Mouse (Mus musculus): ENCODE results near the gene Suclg2. TPM values are rescaled to one million over a fixed set of nuclear protein-coding genes. Genes with fewer than 3 reads are reported as not detected.

Gene Suclg2
- polyA plus RNA-seq, 1 experiment, result 126 TPM

DNA sequence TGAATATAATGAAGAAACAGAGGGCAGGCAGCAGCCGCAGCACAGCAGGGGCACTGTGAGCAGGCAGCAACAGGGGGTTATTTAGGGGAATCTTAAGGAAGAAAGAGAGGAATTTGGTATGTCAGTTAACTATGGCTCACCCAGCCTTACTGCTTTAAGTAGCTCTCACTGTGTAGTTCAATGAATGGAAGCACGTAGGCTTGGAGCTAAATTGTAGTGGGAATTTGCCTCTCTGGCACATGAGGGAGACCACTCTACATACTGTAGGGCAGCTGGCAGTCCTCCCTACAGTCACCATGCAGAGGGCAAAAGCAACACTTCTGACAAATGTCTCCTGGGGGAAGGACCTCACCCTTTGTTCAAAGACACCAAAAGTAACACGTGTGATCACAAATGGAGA lies 143.7 kb downstream of the Suclg2 start:
- DNase-seq, result no peak
- TF ChIP-seq CTCF (conservative IDR thresholded peaks at IDR 0.05; ENCODE audit: insufficient read depth, insufficient read length, low read depth, low read length) (no peak), POLR2A (IDR thresholded peaks at IDR 0.05; ENCODE audit: low read depth, low read length) (no peak)
- WGBS, result 90% methylated on average over 3 of the region's 3 CpGs
- no peaks in the 10 kb centered on the region for H3K4me1 ChIP-seq (ENCODE audit: control insufficient read depth, insufficient read depth, low read length)
- peaks cover 1% of the 10 kb centered on the region; the same call in 1 of the 2 replicates for H3K36me3 ChIP-seq (ENCODE audit: control insufficient read depth, insufficient read depth, low read length)
- H3K27ac ChIP-seq (ENCODE audit: insufficient read depth, low read depth, low read length), result no peak overlapping the region
- no peaks in the 10 kb centered on the region for H3K27me3 ChIP-seq (replicated peaks; ENCODE audit: control insufficient read depth, insufficient read depth, low read length)
- no peak overlapping the region for H3K4me3 ChIP-seq (ENCODE audit: insufficient read depth, low read depth, low read length)

DNA sequence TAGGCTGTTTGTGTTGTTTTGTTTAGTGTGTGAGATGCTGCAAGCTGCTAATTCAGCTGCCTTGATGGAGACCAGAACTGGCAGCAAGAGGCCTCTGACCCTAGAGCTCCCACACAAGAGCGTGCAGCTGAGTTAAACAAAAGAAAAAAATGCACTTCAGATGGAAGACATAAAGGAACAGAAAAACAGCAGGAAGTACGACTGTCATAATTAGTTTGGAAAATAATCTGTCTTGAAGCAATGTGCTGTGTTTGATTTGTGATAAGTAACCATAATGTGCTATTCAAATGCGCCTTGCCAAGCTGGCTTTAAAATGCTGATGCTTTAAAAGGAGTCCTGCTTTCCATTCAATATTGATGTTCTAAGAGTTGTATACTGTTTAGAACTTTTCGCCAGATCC lies 144.2 kb downstream of the Suclg2 start:
- Histone ChIP-seq H3K27ac (ENCODE audit: insufficient read depth, low read depth, low read length) (no peak overlapping the region), H3K4me1 (ENCODE audit: control insufficient read depth, insufficient read depth, low read length) (no peaks in the 10 kb centered on the region), H3K4me3 (ENCODE audit: insufficient read depth, low read depth, low read length) (no peak overlapping the region), H3K27me3 (replicated peaks; ENCODE audit: control insufficient read depth, insufficient read depth, low read length) (no peaks in the 10 kb centered on the region), H3K36me3 (ENCODE audit: control insufficient read depth, insufficient read depth, low read length) (peaks cover 1% of the 10 kb centered on the region; the same call in 1 of the 2 replicates)
- no peak for DNase-seq
- 73% methylated on average over 4 of the region's 4 CpGs for WGBS
- no peak for TF ChIP-seq POLR2A (IDR thresholded peaks at IDR 0.05; ENCODE audit: low read depth, low read length)
- no peak for TF ChIP-seq CTCF (conservative IDR thresholded peaks at IDR 0.05; ENCODE audit: insufficient read depth, insufficient read length, low read depth, low read length)

DNA sequence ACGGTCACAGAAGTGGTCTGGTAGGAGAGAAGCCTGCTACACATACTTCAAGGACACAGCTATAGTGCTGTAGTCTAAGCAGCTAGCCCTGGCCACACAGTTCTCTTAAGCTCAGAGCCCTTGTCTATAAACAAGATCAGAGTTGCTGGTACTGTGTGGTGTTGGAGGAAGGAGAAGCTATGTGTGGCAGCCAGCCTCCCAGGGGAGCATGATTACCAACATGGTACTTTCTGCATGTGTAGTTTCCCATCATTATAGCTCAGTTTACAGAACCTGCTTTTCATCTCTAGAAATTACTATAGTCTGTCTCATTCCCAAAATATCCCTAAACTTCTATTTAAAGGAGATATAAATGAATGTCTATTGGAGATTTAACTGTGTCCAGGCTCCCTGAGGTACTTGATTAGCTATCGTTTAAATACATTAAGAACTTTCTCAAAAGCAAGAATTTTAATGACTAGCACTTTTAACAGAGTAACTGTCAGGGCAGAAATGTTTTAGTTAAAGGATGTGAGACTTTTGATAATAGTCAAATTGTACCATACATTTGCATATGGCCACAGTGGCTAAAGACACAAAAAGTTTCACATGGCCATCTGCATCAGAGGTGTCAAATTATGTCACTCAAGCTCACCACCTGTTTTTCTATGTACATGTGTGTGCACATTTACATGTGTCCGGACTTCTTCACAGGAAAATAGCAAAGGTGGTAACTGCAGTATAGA lies 145.4 kb downstream of the Suclg2 start:
- Histone ChIP-seq H3K4me1 (ENCODE audit: control insufficient read depth, insufficient read depth, low read length) (no peaks in the 10 kb centered on the region), H3K27ac (ENCODE audit: insufficient read depth, low read depth, low read length) (no peak overlapping the region), H3K27me3 (replicated peaks; ENCODE audit: control insufficient read depth, insufficient read depth, low read length) (no peaks in the 10 kb centered on the region), H3K4me3 (ENCODE audit: insufficient read depth, low read depth, low read length) (no peak overlapping the region), H3K36me3 (ENCODE audit: control insufficient read depth, insufficient read depth, low read length) (peaks cover under 1% of the 10 kb centered on the region; the same call in 1 of the 2 replicates)
- DNase-seq, result no peak
- WGBS, result 92% methylated on average over 3 of the region's 3 CpGs
- TF ChIP-seq CTCF (conservative IDR thresholded peaks at IDR 0.05; ENCODE audit: insufficient read depth, insufficient read length, low read depth, low read length), result no peak
- no peak for TF ChIP-seq POLR2A (IDR thresholded peaks at IDR 0.05; ENCODE audit: low read depth, low read length)

DNA sequence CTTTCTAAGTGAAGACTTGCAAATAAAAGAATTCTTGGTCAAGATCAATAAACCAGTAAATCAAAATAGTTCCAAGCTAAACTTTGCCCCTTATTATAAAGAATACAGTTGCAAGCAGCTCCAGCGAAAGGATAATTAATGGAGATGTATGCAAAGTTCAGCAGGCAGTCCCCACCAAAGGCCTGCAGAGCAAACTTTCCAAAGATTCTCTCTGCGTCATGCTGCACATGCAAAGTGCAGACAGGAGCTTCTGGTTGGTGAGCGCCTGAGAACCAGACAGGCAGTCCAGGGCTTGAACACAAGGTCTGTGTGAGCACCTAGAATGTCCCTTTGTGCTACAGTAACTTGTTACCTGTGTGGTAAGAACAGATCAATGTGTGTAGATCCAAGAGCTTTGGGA lies 147.0 kb downstream of the Suclg2 start:
- Histone ChIP-seq H3K27me3 (replicated peaks; ENCODE audit: control insufficient read depth, insufficient read depth, low read length) (no peaks in the 10 kb centered on the region), H3K4me3 (ENCODE audit: insufficient read depth, low read depth, low read length) (no peak overlapping the region), H3K4me1 (ENCODE audit: control insufficient read depth, insufficient read depth, low read length) (no peaks in the 10 kb centered on the region), H3K36me3 (ENCODE audit: control insufficient read depth, insufficient read depth, low read length) (no peaks in the 10 kb centered on the region; the same call in 1 of the 2 replicates), H3K27ac (ENCODE audit: insufficient read depth, low read depth, low read length) (no peak overlapping the region)
- WGBS, result 80% methylated on average over 3 of the region's 3 CpGs
- TF ChIP-seq POLR2A (IDR thresholded peaks at IDR 0.05; ENCODE audit: low read depth, low read length) (no peak), CTCF (conservative IDR thresholded peaks at IDR 0.05; ENCODE audit: insufficient read depth, insufficient read length, low read depth, low read length) (no peak)
- DNase-seq, result no peak

DNA sequence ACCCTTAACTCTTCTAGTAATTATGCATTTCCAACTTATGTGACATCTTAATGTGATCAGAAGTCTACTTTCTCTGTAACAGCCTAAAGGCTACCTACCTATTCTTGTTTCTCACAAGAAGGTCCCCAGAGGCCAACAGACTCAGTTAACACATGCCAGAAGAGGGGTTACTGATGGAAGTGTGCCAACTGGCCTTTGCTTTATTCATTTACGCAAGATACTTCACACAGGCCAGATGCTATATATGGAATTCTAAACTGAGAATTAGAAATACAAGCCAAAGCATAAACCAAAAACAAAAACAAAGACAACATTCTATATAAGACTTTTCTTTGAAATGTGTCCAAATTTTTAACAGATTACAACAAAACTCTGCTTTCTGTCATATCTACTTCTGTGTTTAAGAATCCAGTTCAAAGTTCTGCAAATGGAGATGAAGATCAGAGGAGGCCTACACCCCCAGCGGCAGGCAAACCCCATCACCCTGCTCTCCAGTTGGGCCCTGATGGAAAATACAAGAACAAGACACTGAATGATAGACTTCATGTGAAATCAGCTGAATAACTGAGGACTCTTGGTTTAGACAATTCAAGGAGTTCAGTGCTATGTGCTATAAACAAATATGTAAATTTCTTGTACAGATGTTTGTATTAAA lies 155.1 kb downstream of the Suclg2 start:
- H3K27ac ChIP-seq (ENCODE audit: insufficient read depth, low read depth, low read length), result no peak overlapping the region
- H3K4me1 ChIP-seq (ENCODE audit: control insufficient read depth, insufficient read depth, low read length), result no peaks in the 10 kb centered on the region
- no peak overlapping the region for H3K4me3 ChIP-seq (ENCODE audit: insufficient read depth, low read depth, low read length)
- no peaks in the 10 kb centered on the region for H3K27me3 ChIP-seq (replicated peaks; ENCODE audit: control insufficient read depth, insufficient read depth, low read length)
- no peak for DNase-seq
- WGBS, result 82% methylated on average over 2 of the region's 2 CpGs
- peaks cover 1% of the 10 kb centered on the region; the same call in 1 of the 2 replicates for H3K36me3 ChIP-seq (ENCODE audit: control insufficient read depth, insufficient read depth, low read length)
- TF ChIP-seq POLR2A (IDR thresholded peaks at IDR 0.05; ENCODE audit: low read depth, low read length) (no peak), CTCF (conservative IDR thresholded peaks at IDR 0.05; ENCODE audit: insufficient read depth, insufficient read length, low read depth, low read length) (no peak)

DNA sequence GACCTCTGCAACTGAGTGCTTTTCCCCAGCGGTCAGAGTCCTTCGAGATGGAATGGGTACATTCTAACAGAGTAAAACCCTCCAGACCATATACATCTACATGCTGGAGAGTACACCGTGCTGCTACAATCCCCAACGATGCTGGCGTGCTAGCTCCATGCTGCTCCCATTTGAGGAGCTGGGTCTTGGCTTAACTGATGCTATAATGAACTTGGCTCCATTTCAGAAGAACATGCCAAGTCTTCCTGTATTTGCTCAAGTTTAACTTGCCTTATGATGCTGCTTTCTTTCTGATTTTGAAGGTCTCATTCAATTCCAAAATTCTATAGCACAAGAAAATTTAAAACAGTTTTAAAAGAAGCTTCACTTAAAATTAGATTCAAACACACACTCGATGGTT lies 162.3 kb downstream of the Suclg2 start:
- no peak for TF ChIP-seq CTCF (conservative IDR thresholded peaks at IDR 0.05; ENCODE audit: insufficient read depth, insufficient read length, low read depth, low read length)
- no peak for TF ChIP-seq POLR2A (IDR thresholded peaks at IDR 0.05; ENCODE audit: low read depth, low read length)
- H3K36me3 ChIP-seq (ENCODE audit: control insufficient read depth, insufficient read depth, low read length), result peaks cover 1% of the 10 kb centered on the region; the same call in 1 of the 2 replicates
- no peak overlapping the region for H3K27ac ChIP-seq (ENCODE audit: insufficient read depth, low read depth, low read length)
- H3K27me3 ChIP-seq (replicated peaks; ENCODE audit: control insufficient read depth, insufficient read depth, low read length), result no peaks in the 10 kb centered on the region
- H3K4me1 ChIP-seq (ENCODE audit: control insufficient read depth, insufficient read depth, low read length), result no peaks in the 10 kb centered on the region
- no peak overlapping the region for H3K4me3 ChIP-seq (ENCODE audit: insufficient read depth, low read depth, low read length)
- WGBS, result 88% methylated on average over 6 of the region's 6 CpGs
- no peak for DNase-seq

DNA sequence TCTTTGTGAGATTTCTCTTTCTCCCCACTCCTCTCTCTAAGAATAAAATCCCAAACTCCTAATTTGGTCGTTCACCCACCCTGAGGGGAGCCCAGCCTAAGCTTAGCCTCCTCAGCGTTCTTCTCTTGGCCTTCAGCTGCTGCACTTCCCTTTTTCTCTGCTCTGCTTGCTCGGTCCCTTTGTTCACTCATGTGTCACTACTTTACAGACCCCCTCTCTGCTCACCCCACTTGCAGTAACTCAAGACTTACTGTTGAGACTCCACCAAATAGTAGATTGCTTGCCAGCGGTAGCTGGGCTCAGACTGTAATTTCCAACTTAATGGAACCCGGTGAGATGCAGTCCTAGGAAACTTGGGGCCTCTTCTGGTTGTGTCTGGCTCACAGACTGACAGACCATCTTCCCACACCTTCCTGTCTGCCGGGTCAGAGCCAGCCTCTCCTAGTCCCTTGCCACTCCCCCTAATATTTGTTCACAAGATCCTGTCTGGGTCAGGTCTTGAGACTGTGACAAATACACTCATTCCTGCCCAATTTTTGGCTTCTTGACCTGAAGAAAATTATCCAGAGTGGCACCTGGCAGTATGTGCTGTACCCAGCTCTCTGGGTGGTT lies 166.2 kb downstream of the Suclg2 start:
- no peaks in the 10 kb centered on the region for H3K36me3 ChIP-seq (ENCODE audit: control insufficient read depth, insufficient read depth, low read length)
- H3K4me3 ChIP-seq (ENCODE audit: insufficient read depth, low read depth, low read length), result no peak overlapping the region
- no peak for TF ChIP-seq CTCF (conservative IDR thresholded peaks at IDR 0.05; ENCODE audit: insufficient read depth, insufficient read length, low read depth, low read length)
- no peak for TF ChIP-seq POLR2A (IDR thresholded peaks at IDR 0.05; ENCODE audit: low read depth, low read length)
- H3K27me3 ChIP-seq (replicated peaks; ENCODE audit: control insufficient read depth, insufficient read depth, low read length), result no peaks in the 10 kb centered on the region
- H3K27ac ChIP-seq (ENCODE audit: insufficient read depth, low read depth, low read length), result no peak overlapping the region
- 52% methylated on average over 6 of the region's 6 CpGs for WGBS
- H3K4me1 ChIP-seq (ENCODE audit: control insufficient read depth, insufficient read depth, low read length), result no peaks in the 10 kb centered on the region
- DNase-seq, result no peak

All from kidney, adult 2 months (tissue).